Mouse (Mus musculus): ENCODE data around the gene a. TPM values are rescaled to one million over a fixed set of nuclear protein-coding genes. Genes with fewer than 3 reads are reported as not detected.

a gene
- polyA plus RNA-seq, 1 experiment from 2014 or later: 0.94 TPM

DNA sequence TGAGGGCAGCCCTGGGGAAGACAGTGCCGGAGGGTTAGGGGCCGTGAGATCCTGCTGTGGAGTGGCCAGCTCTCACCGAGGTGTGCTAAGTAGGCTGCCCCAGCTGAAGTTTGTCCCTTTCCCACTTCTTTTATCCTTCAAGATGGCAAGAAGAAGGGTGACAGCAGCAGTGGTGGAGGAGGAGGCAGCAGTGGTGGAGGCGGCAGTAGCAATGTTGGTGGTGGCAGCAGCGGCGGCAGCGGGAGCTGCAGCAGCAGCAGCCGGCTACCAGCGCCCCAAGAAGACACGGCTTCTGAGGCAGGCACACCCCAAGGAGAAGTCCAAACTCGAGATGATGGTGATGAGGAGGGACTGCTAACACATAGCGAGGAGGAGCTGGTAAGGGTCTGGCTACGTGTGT is 72.5 kb downstream of the a start:
- H3K36me3 ChIP-seq (ENCODE audit: control insufficient read depth, insufficient read depth): peaks cover 24% of the 10 kb centered on the region
- H3K4me2 ChIP-seq (ENCODE audit: low read length): no peak overlapping the region
- no peaks in the 10 kb centered on the region for H3K9me3 ChIP-seq (ENCODE audit: control insufficient read depth, low read length)
- WGBS: 93% methylated on average over 13 of the region's 13 CpGs
- H3K4me1 ChIP-seq (replicated peaks; ENCODE audit: control insufficient read depth, insufficient read depth, low read length): no peaks in the 10 kb centered on the region
- no peak overlapping the region for H3K9ac ChIP-seq (replicated peaks; ENCODE audit: low read depth, low read length)
- no peak overlapping the region for H3K27ac ChIP-seq (ENCODE audit: low read length)
- no peak for ATAC-seq
- H3K27me3 ChIP-seq (replicated peaks; ENCODE audit: control insufficient read depth, insufficient read depth, low read length): no peaks in the 10 kb centered on the region
- H3K4me3 ChIP-seq (replicated peaks; ENCODE audit: low read length): no peak overlapping the region

DNA sequence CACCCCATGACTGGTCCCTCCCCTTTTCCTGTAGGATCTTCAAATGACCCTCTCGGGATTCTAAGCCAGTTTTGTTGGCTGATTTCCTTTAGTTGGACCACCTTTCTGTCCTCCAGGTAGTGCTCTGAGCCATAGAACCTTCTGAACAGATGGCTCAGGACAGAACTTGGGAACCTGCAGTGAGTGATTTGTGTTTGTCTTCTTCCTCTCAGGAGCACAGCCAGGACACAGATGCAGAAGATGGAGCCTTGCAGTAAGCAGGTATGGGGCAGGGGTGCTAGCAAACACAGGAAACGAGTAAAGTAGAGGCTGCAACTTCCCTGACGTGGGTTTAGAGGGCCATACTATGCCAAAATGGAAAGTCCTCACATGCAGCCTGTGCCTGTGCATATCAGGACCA is 74.5 kb downstream of the a start:
- 85% methylated on average over 3 of the region's 3 CpGs for WGBS
- peaks cover 38% of the 10 kb centered on the region for H3K36me3 ChIP-seq (ENCODE audit: control insufficient read depth, insufficient read depth)

DNA sequence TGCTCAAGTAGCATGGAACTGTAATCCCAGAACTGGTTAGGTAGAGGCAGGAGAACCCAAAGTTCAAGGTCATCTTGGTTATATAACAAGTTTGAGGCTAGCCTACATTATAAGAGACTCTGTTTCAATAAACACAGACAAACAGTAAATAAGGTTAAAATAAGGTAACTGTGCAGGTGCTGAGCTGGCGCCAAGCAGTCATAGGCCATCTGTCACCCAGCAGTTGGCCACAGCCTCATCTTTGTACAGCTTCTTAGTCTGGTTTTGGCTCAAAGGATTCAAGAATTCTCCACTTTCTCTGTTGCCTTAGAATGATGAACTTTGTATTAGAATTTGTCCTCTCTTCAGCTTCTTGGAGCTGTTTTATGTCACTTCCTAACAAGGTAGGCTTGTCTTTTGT is 76.9 kb downstream of the a start:
- no peak for ATAC-seq
- Histone ChIP-seq H3K4me3 (replicated peaks; ENCODE audit: low read length) (no peak overlapping the region), H3K4me1 (replicated peaks; ENCODE audit: control insufficient read depth, insufficient read depth, low read length) (no peaks in the 10 kb centered on the region), H3K4me2 (ENCODE audit: low read length) (no peak overlapping the region), H3K9ac (replicated peaks; ENCODE audit: low read depth, low read length) (no peak overlapping the region), H3K36me3 (ENCODE audit: control insufficient read depth, insufficient read depth) (peaks cover 43% of the 10 kb centered on the region), H3K27ac (ENCODE audit: low read length) (no peak overlapping the region), H3K9me3 (ENCODE audit: control insufficient read depth, low read length) (no peaks in the 10 kb centered on the region), H3K27me3 (replicated peaks; ENCODE audit: control insufficient read depth, insufficient read depth, low read length) (no peaks in the 10 kb centered on the region)
- WGBS: 76% methylated on average over 1 of the region's 1 CpGs

More for the DNA sequence above, 74.5 kb downstream of the a start:
- Histone ChIP-seq H3K27me3 (replicated peaks; ENCODE audit: control insufficient read depth, insufficient read depth, low read length) (no peaks in the 10 kb centered on the region), H3K9ac (replicated peaks; ENCODE audit: low read depth, low read length) (no peak overlapping the region), H3K9me3 (ENCODE audit: control insufficient read depth, low read length) (no peaks in the 10 kb centered on the region), H3K4me1 (replicated peaks; ENCODE audit: control insufficient read depth, insufficient read depth, low read length) (no peaks in the 10 kb centered on the region), H3K4me2 (ENCODE audit: low read length) (no peak overlapping the region), H3K4me3 (replicated peaks; ENCODE audit: low read length) (no peak overlapping the region), H3K27ac (ENCODE audit: low read length) (no peak overlapping the region)
- no peak for ATAC-seq

- no peak for ATAC-seq
- Histone ChIP-seq H3K27me3 (replicated peaks; ENCODE audit: control insufficient read depth, insufficient read depth, low read length) (no peaks in the 10 kb centered on the region), H3K9me3 (ENCODE audit: control insufficient read depth, low read length) (no peaks in the 10 kb centered on the region), H3K4me2 (ENCODE audit: low read length) (no peak overlapping the region), H3K36me3 (ENCODE audit: control insufficient read depth, insufficient read depth) (peaks cover 39% of the 10 kb centered on the region), H3K4me1 (replicated peaks; ENCODE audit: control insufficient read depth, insufficient read depth, low read length) (no peaks in the 10 kb centered on the region), H3K4me3 (replicated peaks; ENCODE audit: low read length) (no peak overlapping the region), H3K27ac (ENCODE audit: low read length) (no peak overlapping the region), H3K9ac (replicated peaks; ENCODE audit: low read depth, low read length) (no peak overlapping the region)
These were observed 78.9 kb downstream of the a start for GRCm38 (mm10) chr2:154869954-154870641.

DNA sequence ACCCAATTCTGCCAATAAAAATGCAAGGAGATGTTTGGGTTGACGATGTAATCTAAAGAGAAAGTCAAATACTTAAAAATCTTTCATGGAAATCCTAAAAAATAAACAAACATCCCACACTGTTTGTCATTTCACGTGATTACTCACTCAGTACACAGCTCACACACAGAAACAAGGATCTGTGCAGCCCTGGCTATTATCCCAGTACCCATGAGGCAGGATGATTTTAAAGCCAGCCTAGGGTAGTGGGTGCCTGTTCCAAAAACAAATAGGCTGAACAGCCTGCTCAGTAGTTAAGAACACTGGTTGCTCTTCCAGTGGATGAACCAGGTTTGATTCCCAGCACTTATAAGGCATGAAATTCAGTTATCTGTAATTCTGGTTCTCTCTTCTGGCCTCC is 85.4 kb downstream of the a start:
- H3K4me1 ChIP-seq (replicated peaks; ENCODE audit: control insufficient read depth, insufficient read depth, low read length): no peaks in the 10 kb centered on the region
- no peaks in the 10 kb centered on the region for H3K9me3 ChIP-seq (ENCODE audit: control insufficient read depth, low read length)
- no peak overlapping the region for H3K4me2 ChIP-seq (ENCODE audit: low read length)
- WGBS: 78% methylated on average over 2 of the region's 2 CpGs
- H3K27ac ChIP-seq (ENCODE audit: low read length): no peak overlapping the region
- H3K27me3 ChIP-seq (replicated peaks; ENCODE audit: control insufficient read depth, insufficient read depth, low read length): no peaks in the 10 kb centered on the region
- no peak for ATAC-seq
- peaks cover 26% of the 10 kb centered on the region for H3K36me3 ChIP-seq (ENCODE audit: control insufficient read depth, insufficient read depth)
- no peak overlapping the region for H3K4me3 ChIP-seq (replicated peaks; ENCODE audit: low read length)
- H3K9ac ChIP-seq (replicated peaks; ENCODE audit: low read depth, low read length): no peak overlapping the region

GRCm38 (mm10) chr2:154891585-154891984 is 100.4 kb downstream of the a start:
- no peak for ATAC-seq
- Histone ChIP-seq H3K27ac (ENCODE audit: low read length) (no peak overlapping the region), H3K36me3 (ENCODE audit: control insufficient read depth, insufficient read depth) (peaks cover 6% of the 10 kb centered on the region; the same call in 1 of the 2 replicates), H3K4me1 (replicated peaks; ENCODE audit: control insufficient read depth, insufficient read depth, low read length) (peaks cover 17% of the 10 kb centered on the region), H3K4me3 (replicated peaks; ENCODE audit: low read length) (peak overlapping the region; percentile 98), H3K9ac (replicated peaks; ENCODE audit: low read depth, low read length) (peak overlapping the region; percentile 84), H3K4me2 (ENCODE audit: low read length) (peak overlapping the region; percentile 70), H3K9me3 (ENCODE audit: control insufficient read depth, low read length) (no peaks in the 10 kb centered on the region), H3K27me3 (replicated peaks; ENCODE audit: control insufficient read depth, insufficient read depth, low read length) (peaks cover 2% of the 10 kb centered on the region; the same call in 1 of the 2 replicates)
- 17% methylated on average over 2 of the region's 2 CpGs for WGBS

- peak within 1 kb of the TSS; percentile 84 for H3K9ac ChIP-seq (replicated peaks; ENCODE audit: low read depth, low read length)
- peak within 1 kb of the TSS; percentile 70 for H3K4me2 ChIP-seq (ENCODE audit: low read length)
- peak; percentile 99 for ATAC-seq
- H3K36me3 ChIP-seq (ENCODE audit: control insufficient read depth, insufficient read depth): 0 out of 2 replicates have a peak, but pooled peaks cover 2% of the 10 kb centered on the region
- peak within 1 kb of the TSS; percentile 73 for H3K27ac ChIP-seq (ENCODE audit: low read length)
- no peaks in the 10 kb centered on the region for H3K9me3 ChIP-seq (ENCODE audit: control insufficient read depth, low read length)
- H3K27me3 ChIP-seq (replicated peaks; ENCODE audit: control insufficient read depth, insufficient read depth, low read length): peaks cover 2% of the 10 kb centered on the region; the same call in 1 of the 2 replicates
- H3K4me1 ChIP-seq (replicated peaks; ENCODE audit: control insufficient read depth, insufficient read depth, low read length): peaks cover 17% of the 10 kb centered on the region
- under 1% methylated on average over 75 of the region's 75 CpGs for WGBS
- peak within 1 kb of the TSS; percentile 98 for H3K4me3 ChIP-seq (replicated peaks; ENCODE audit: low read length)
These were observed 101.2 kb downstream of the a start, which contains the start of gene Eif2s2 for GRCm38 (mm10) chr2:154892201-154893044. TSS of gene Eif2s2 (minus strand) at chr2:154892935.

DNA sequence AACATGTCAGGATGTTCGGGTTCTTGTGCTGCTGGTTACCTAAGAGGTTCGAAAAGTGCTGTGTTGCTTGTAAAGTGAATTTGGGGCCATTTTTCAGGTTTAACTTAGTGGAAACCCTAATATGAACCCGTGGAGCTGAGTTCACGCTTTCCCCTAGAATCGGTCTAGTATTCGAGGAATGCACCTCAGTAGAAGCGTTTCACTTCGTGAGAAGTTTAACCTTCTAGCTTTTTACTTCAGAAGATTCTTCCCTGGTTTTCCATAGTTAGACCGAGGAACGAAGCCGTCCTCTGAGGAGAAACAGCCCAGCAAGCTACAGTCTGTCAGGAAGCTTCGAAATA is 101.8 kb downstream of the a start:
- no peak overlapping the region for H3K27ac ChIP-seq (ENCODE audit: low read length)

GRCm38 (mm10) chr2:154893548-154893947 is 102.3 kb downstream of the a start:
- no peak overlapping the region for H3K27ac ChIP-seq (ENCODE audit: low read length)
- H3K27me3 ChIP-seq (replicated peaks; ENCODE audit: control insufficient read depth, insufficient read depth, low read length): peaks cover 4% of the 10 kb centered on the region; the same call in 1 of the 2 replicates
- no peaks in the 10 kb centered on the region for H3K9me3 ChIP-seq (ENCODE audit: control insufficient read depth, low read length)
- H3K4me3 ChIP-seq (replicated peaks; ENCODE audit: low read length): no peak overlapping the region
- peaks cover 17% of the 10 kb centered on the region for H3K4me1 ChIP-seq (replicated peaks; ENCODE audit: control insufficient read depth, insufficient read depth, low read length)
- 67% methylated on average over 4 of the region's 4 CpGs for WGBS
- H3K36me3 ChIP-seq (ENCODE audit: control insufficient read depth, insufficient read depth): no peaks in the 10 kb centered on the region
- no peak overlapping the region for H3K4me2 ChIP-seq (ENCODE audit: low read length)
- no peak overlapping the region for H3K9ac ChIP-seq (replicated peaks; ENCODE audit: low read depth, low read length)
- ATAC-seq: no peak

More for the DNA sequence above, 101.8 kb downstream of the a start:
- peak; percentile 34 for ATAC-seq
- Histone ChIP-seq H3K4me3 (replicated peaks; ENCODE audit: low read length) (peak overlapping the region; percentile 98), H3K9ac (replicated peaks; ENCODE audit: low read depth, low read length) (peak overlapping the region; percentile 31; the same call in 1 of the 2 replicates), H3K36me3 (ENCODE audit: control insufficient read depth, insufficient read depth) (no peaks in the 10 kb centered on the region), H3K27me3 (replicated peaks; ENCODE audit: control insufficient read depth, insufficient read depth, low read length) (peaks cover 3% of the 10 kb centered on the region; the same call in 1 of the 2 replicates), H3K4me2 (ENCODE audit: low read length) (peak overlapping the region; percentile 61), H3K9me3 (ENCODE audit: control insufficient read depth, low read length) (no peaks in the 10 kb centered on the region), H3K4me1 (replicated peaks; ENCODE audit: control insufficient read depth, insufficient read depth, low read length) (peaks cover 17% of the 10 kb centered on the region)
- WGBS: 13% methylated on average over 12 of the region's 12 CpGs

Data from forebrain, embryonic 16.5 days (tissue).